Mouse (Mus musculus) ES-E14 (cell line): ENCODE data around the gene Hist1h4f.
"Not testable (repeated sequence)": the region's sequence is repeated elsewhere in the genome, so short reads cannot be mapped to it uniquely, and the experiment has no call there.

Experiments used
- CHD2 ChIP-seq: IDR thresholded peaks from 2 replicates; pipeline ENCODE4 v1.6.1; 2014; ENCODE audit warnings: mild to moderate bottlenecking, low read depth, low read length, inconsistent platforms
- HCFC1 ChIP-seq: IDR thresholded peaks from 2 replicates; pipeline ENCODE4 v1.6.1; 2012; ENCODE audit warnings: low read length, inconsistent platforms, borderline replicate concordance; ENCODE audit not compliant: insufficient read depth
- MAFK ChIP-seq: IDR thresholded peaks from 2 replicates; pipeline ENCODE4 v1.6.1; 2014; ENCODE audit warnings: mild to moderate bottlenecking, low read depth, low read length, inconsistent platforms; ENCODE audit not compliant: insufficient read depth

DNA sequence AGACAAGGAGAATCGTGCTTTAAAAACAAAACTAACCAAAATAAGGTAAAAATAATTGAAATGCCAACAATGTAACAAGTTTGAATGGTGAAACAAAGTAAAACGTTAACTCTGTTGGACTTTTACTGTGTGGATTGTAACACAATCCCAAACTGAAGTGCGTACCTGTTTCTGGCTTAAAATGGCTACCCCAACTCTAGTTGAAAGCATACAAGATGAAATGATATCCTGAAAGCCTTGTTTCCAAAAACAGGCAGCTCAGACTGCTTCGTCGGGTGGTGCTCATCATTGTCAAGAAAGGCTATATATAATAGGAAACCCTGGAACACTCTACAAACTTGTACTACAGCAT lies 10.1 kb upstream of the Hist1h4f start:
- not testable (repeated sequence) for TF ChIP-seq HCFC1, MAFK, CHD2
